Mouse (Mus musculus) spleen, adult 2 months (tissue): ENCODE results near the gene Ifnk.

Experiments used
- CTCF ChIP-seq: fragments of 200-500 bp; IDR thresholded peaks from 2 replicates; pipeline ENCODE4 v1.5.1; 2011; ENCODE audit warnings: mild to moderate bottlenecking, inconsistent platforms; ENCODE audit not compliant: insufficient read depth, insufficient read length, insufficient replicate concordance; ENCODE audit errors: extremely low read depth
- POLR2A ChIP-seq: fragments of 200-500 bp; IDR thresholded peaks from 2 replicates; pipeline ENCODE4 v1.6.1; 2011; ENCODE audit warnings: low read depth, low read length, inconsistent platforms

- TF ChIP-seq CTCF (no peak), POLR2A (no peak)
Observed at GRCm38 (mm10) chr4:35138077-35138476, 13.8 kb upstream of the Ifnk start.
